Mouse (Mus musculus) C2C12 (cell line): ENCODE results near the gene Gpr171.

Experiments used
- CTCF ChIP-seq: IDR thresholded peaks from one replicate; pipeline ENCODE4 v1.5.1; 2011; ENCODE audit not compliant: control insufficient read depth, insufficient read depth, insufficient read length
- MAX ChIP-seq: IDR thresholded peaks from one replicate; pipeline ENCODE4 v1.6.1; 2011; ENCODE audit warnings: mild to moderate bottlenecking, control low read depth

GRCm38 (mm10) chr3:59139651-59140051 lies 38.0 kb upstream of the Gpr171 start:
- TF ChIP-seq CTCF: no peak
- no peak for TF ChIP-seq MAX
